Mouse (Mus musculus) ovary, postnatal 14 days (tissue): ENCODE measurements around the gene Cdk11b.
"Not testable (repeated sequence)": the region's sequence is repeated elsewhere in the genome, so short reads cannot be mapped to it uniquely, and the experiment has no call there.

Experiments
- DNase-seq: peaks from one replicate; pipeline ENCODE4 v3.0.0; 2022; ENCODE audit warnings: low spot score

The Cdk11b gene

GRCm38 (mm10) chr4:155605132-155605531 lies 19.5 kb upstream of the Cdk11b start:
- no peak for DNase-seq

- DNase-seq, result no peak
Measured at GRCm38 (mm10) chr4:155606825-155607224, 17.8 kb upstream of the Cdk11b start.

GRCm38 (mm10) chr4:155611860-155612259 lies 12.8 kb upstream of the Cdk11b start:
- no peak for DNase-seq

GRCm38 (mm10) chr4:155613264-155613663 lies 11.4 kb upstream of the Cdk11b start:
- DNase-seq, result no peak

DNA sequence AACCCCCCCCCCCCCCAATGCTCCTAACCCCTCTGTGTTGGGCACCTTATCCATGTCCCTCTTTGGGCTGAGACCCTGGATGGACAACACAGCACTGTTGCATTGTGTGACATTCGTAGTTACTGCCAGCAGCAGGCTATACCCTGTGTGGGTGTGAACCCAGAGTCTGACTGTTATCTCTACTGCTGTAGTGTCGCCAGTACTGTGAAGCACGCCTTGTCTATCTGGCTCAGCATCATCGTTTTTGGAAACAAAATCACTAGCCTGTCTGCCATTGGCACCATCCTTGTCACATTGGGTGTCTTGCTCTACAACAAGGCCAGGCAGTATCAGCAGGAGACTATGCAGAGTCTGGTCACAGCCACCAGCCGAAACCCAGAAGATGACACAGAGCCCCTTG lies 6.3 kb upstream of the Cdk11b start:
- no peak for DNase-seq

DNA sequence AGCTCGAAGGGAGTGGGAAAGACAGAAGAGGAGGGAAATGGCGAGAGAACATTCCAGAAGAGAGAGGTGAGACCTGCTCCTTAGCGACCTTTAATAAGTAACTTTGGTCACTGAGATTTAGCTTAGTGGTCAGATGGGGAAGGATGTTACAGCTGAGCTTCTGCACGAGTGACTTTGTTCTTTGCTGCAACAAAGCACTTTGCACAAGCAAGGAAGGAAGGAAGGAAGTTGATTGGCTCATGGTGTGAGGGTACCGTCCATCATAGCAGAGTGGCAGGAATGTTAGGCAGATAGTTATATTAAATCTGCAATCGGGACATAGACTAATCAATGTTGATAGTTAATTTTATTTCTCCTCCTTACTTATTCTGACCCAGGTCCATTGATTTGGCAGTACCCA lies 5.6 kb downstream of the Cdk11b start:
- no peak for DNase-seq

DNA sequence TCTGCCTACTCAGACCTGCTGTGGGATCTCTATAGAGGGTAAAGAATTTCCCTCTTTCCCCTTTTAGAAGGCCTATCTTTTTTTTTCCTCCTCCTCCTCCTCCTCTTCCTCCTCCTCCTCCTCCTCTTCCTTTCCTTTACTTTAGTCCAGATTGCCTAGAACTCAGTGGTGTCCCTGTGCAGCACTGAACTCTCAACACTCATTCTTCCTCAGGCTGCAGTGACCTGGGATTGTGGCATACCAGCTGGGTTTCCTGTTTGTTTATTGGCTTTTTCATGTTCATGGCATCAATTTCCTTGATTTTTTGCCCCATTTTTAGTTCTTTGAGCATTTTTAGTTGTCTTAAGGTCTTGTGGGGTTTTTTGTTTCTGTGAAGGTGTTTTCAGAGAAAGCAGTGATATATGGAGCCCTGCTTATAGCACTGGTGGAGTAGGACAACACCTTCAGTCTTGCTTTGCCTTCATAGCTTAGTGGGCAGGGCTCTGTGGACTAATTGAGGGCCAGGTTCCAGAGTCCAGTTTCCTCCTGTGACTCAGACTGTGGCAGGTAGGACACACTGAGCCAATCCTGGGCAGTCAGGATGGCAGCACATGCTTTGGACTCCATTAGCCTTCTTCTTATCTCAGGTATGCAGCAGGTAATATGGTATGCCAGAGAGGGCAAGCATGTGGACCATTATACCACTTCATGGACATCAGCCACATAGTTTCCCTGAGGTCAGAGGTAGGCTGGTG lies 11.3 kb downstream of the Cdk11b start:
- DNase-seq, result no peak

DNA sequence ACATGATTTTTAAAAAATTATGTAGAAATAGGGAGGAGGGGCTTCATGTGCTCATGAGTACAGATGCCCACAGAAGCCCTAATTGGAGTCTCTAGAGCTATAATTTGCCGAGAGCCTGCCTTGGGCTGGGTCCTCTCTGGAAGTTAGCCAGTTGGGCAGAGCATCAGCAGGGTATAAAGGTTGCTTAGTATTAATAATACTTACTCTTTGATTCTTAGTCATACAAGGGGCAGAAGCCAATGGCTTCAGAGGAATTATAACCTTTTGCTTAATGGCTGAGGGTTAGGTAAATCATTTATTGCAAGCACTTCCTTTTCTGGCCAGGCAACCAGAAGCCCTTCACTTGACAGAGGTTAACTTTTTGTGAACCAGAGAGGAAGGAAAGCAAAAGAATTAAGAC lies 18.9 kb downstream of the Cdk11b start:
- DNase-seq, result no peak

DNA sequence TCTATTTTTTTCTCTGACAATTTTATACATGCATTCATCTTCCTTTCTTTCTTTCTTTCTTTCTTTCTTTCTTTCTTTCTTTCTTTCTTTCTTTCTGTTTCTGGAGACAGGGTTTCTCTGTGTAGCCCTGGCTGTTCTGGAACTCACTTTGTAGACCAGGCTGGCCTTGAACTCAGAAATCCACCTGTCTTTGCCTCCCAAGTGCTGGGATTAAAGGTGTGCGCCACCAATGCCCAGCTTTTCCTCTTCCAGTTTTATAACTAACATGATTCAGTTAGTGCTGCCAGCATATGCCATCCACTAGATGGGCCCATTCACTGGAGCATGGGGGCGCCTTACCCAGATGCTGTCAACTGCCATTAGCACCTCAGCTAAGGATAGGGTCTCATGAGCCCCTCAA lies 20.7 kb downstream of the Cdk11b start, which contains the start of gene Gm10563:
Gm10563 (minus strand) TSS at position 101 of the 400 bp plus-strand sequence.
- DNase-seq, result not testable (repeated sequence)

GRCm38 (mm10) chr4:155645721-155646120 lies 21.1 kb downstream of the Cdk11b start:
- no peak for DNase-seq

GRCm38 (mm10) chr4:155649355-155649754 lies 24.7 kb downstream of the Cdk11b start:
- DNase-seq, result no peak

DNA sequence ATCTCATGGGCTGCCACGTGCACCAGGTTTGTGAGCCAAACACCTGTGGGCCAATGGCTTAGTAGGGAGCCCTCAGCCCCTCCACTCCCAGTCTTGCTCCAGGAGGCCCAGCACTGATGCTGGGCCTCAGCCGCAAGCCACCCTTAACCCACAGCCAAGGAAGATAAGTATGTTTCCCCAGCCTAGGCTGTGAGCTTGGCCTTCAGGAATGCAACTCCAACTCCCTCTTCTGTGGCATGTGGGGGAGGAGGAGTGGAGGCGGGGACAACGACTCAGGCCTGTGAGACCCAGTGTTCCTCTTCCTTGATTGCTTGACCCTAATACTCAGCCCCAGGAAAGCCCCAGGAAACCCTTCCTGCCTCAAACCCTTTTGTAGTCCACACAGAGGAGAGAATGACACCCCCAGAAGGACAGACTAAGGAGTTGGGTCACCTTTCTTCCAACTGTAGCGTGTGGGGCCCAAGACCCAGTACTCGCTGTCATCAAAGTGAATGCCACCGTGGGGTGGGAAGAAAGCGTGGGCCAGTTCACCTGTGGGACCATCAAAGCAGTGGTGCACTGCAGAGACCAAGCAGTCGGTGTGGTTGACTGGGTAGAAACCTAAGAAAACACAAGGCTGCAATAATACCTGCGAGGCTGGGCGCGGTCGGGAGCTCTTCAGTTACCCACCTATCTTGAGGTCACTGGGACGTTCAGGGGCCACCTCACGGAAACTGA lies 27.1 kb downstream of the Cdk11b start:
- peak; percentile 34 for DNase-seq

DNA sequence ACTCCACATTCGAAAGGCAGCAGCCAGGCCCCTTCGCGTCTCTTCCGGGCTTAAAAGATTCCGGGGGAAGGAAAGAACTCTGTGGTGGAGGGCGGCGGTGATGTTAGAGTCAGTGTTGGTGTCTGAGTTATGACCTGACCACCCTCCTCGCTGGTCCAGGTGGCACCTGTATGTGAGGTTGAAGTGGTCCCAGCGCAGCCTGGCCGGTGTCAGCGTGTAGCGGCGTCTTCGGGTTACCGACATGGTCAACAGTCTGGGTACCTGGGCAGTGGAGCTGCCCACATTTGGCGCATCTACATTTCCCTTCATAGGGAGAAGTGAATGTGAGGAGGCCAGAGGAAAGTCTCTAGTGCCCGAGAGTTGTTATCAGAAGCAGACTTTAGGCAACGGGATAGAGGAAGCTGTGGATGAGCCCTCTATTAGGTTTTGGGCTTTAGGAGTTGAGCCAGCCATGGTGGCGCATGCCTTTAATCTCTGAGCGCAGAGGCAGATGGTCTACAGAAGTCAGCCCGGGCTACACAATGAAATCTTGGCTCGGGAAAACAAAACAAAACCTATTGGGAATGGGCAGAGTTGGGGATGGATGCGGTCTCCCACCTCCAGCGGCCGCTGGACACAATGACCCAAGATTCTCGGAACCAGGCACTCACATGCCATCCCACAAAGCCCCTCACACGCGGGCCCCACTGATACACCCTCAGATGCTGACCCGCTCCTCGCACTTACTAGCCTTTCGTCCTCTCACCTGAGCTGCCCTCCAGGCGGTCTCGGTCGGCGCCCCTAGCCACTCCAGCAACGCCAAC lies 27.8 kb downstream of the Cdk11b start:
- no peak for DNase-seq

DNA sequence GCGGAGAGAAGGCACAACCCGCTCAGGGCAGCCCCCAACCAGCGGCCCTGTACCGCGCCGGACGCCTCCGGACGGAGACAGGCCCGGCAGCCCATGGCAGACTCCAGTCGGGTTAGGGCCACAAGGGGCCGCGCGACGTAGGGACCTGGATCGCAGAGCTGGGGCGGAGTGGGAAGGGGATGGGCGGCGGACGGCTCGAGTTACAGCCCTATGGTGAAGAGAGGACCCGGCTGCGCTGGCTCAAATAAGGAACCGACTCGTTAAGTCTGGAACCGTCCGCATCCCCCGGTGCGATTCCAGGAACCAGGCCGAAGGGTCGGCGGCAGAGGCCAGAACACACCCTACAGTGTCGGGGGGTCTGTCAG lies 28.4 kb downstream of the Cdk11b start, which contains the start of gene Mmp23:
Mmp23 (minus strand) TSS at position 299 of the 365 bp plus-strand sequence.
- DNase-seq, result peak; percentile 59

DNA sequence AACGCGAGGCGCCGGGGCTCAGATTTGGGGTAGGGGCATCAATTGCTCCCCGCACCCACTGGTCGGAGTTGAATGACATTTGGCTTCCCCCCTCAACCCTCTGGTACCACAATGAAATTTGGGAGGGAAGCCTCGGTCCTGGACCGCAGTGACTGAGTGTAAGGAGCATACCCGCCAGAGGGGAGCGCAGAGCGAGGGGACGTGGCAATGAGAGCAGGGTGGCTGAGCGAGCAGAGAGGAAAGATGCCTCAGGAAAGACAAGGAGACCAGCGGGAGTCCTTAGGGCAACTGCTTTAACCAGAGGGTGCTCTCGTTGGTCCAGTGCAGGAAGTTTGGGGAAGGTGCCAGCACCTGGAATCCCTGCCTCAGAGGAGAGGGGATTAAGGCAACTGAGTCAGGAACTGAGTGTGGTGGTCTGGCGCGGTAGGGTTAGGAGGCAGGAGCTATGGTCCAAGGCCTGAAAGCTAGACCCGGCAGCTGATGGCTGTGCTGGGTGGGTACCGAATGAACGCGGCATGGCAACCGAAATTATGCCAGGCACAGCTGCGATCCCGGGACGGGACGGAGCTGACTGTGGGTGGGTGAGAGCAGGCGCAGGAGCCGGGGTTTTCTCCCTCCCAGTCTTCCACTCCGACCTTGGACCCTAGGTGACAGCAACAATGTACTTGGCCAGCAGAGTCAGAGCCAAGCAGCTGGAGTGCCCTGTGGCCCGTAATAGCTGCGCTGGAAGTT lies 29.0 kb downstream of the Cdk11b start:
- DNase-seq, result peak; percentile 36

GRCm38 (mm10) chr4:155654183-155654455 lies 29.5 kb downstream of the Cdk11b start:
- DNase-seq, result no peak

GRCm38 (mm10) chr4:155654456-155655298 lies 30.0 kb downstream of the Cdk11b start:
- peak; percentile 39 for DNase-seq

DNA sequence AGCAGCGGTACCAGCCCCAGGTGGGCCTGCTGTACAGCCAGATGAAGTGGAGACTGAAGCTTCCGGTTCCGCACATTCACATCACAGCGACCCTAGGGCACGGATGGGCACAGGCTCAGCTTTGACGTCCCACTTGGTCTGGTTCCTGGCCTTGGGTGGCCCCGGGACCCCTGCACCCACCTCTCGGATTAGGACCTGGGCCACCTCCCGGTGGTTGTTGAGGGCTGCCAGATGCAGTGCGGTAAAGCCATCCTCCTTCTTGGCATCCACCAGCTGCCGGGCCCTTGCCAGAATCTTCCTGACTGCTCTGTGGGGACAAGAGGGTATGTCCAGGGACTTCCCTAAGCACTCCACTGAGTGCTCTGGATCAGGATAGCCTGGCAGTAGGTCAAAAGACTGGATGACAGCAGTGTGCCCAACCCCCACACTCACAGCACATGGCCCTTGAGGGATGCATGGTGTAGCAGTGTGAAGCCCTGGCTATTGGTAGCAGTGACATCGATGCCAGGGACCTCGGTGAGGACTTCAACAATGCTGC lies 31.6 kb downstream of the Cdk11b start:
- no peak for DNase-seq

GRCm38 (mm10) chr4:155658961-155659360 lies 34.3 kb downstream of the Cdk11b start:
- DNase-seq, result no peak

DNA sequence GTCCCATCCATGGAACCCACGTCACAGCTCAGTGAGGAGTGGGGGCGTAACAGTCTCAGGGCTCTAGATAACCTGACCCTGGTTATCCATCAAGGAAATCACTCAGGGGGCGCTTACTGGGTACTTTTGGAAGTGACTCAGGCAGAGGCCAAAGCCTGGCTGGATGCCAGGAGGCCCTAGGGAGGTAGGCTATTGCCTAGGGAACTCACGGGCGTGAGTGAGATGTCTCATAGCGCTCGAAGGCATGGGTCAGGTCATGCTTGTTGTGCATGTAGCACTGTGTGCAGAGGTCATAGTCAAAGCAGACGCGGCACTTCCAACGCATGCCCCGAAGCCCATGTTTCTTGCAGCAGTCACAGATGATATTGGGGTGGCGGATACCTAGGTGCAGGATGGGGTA lies 36.0 kb downstream of the Cdk11b start:
- DNase-seq, result no peak

GRCm38 (mm10) chr4:155666903-155667302 lies 42.2 kb downstream of the Cdk11b start:
- DNase-seq, result no peak
